Mouse (Mus musculus) neural tube, embryonic 11.5 days (tissue): ENCODE data around the gene Prkcg. TPM values are rescaled to one million over a fixed set of nuclear protein-coding genes. Genes with fewer than 3 reads are reported as not detected.

Source experiments
- ATAC-seq: fragments of 200-750 bp; cut with Nextera tagmentation; 2 replicates; pipeline ENCODE4 v1.8.0; 2017; ENCODE audit warnings: moderate number of reproducible peaks, mild to moderate bottlenecking, moderate TSS enrichment, moderate library complexity; ENCODE audit not compliant: insufficient read depth, low FRiP score, low TSS enrichment
- DNase-seq: peaks from one replicate; pipeline ENCODE4 v3.0.0-alpha.2; 2015; ENCODE audit warnings: low spot score
- H3K27ac ChIP-seq: fragments of 300-500 bp; sonication (generic); 2 replicates; pipeline ENCODE4 v1.5.1; 2014; ENCODE audit warnings: low read depth, mild to moderate bottlenecking, low read length
- H3K27me3 ChIP-seq: fragments of 300-500 bp; sonication (generic); 2 replicates; pipeline ENCODE4 v1.6.1; 2014; ENCODE audit warnings: mild to moderate bottlenecking, low read length, mixed read lengths; ENCODE audit not compliant: control insufficient read depth, insufficient read depth
- H3K36me3 ChIP-seq: fragments of 300-500 bp; sonication (generic); 2 replicates; pipeline ENCODE4 v1.6.1; 2014; ENCODE audit warnings: mild to moderate bottlenecking, low read length, moderate library complexity, mixed read lengths; ENCODE audit not compliant: control insufficient read depth, insufficient read depth
- H3K4me1 ChIP-seq: fragments of 300-500 bp; sonication (generic); 2 replicates; pipeline ENCODE4 v1.6.1; 2014; ENCODE audit warnings: low read length, mixed read lengths; ENCODE audit not compliant: control insufficient read depth, insufficient read depth
- H3K4me2 ChIP-seq: fragments of 300-500 bp; sonication (generic); 2 replicates; pipeline ENCODE4 v1.6.1; 2014; ENCODE audit warnings: low read depth, mild to moderate bottlenecking, moderate library complexity
- H3K4me3 ChIP-seq: fragments of 300-500 bp; sonication (generic); 2 replicates; pipeline ENCODE4 v1.5.1; 2014; ENCODE audit warnings: low read depth, low read length
- H3K9ac ChIP-seq: fragments of 300-500 bp; sonication (generic); 2 replicates; pipeline ENCODE4 v1.6.1; 2014; ENCODE audit warnings: mild to moderate bottlenecking, low read length
- H3K9me3 ChIP-seq: fragments of 300-500 bp; sonication (generic); 2 replicates; pipeline ENCODE4 v1.6.1; 2016; ENCODE audit warnings: low read length; ENCODE audit not compliant: control insufficient read depth
- WGBS: fragments of 180-500 bp; shearing (Covaris S2); extraction: QIAGEN DNeasy Blood & Tissue Kit; methylation state at CpG from one replicate; pipeline ENCODE4 v1.1.7; 2014; 5-methylcytosine and 5-hydroxymethylcytosine counted together
- polyA plus RNA-seq: library from polyadenylated mRNA; unstranded; fragments of >200 nt; fragmentation: Nextera tagmentation; extraction: Ambion mirVana; gene quantifications from 2 replicates; pipeline ENCODE4 v1.2.1, GENCODE M21; 2014

Gene Prkcg
- polyA plus RNA-seq, 1 experiment from 2014 or later = 0.77 TPM

GRCm38 (mm10) chr7:3332619-3333521, 43.9 kb downstream of the Prkcg start, which contains the start of gene Cacng7:
TSS of gene Cacng7 (plus strand) at chr7:3332955.
- DNase-seq = peak; percentile 81
- Histone ChIP-seq H3K9ac (peak within 1 kb of the TSS; percentile 74), H3K4me2 (peak within 1 kb of the TSS; percentile 57), H3K9me3 (no peaks in the 10 kb centered on the region), H3K36me3 (no peaks in the 10 kb centered on the region), H3K27me3 (no peaks in the 10 kb centered on the region), H3K4me1 (0 out of 2 replicates have a peak, but pooled peaks cover 6% of the 10 kb centered on the region), H3K4me3 (peak within 1 kb of the TSS; percentile 71), H3K27ac (peak within 1 kb of the TSS; percentile 87)
- ATAC-seq = peak; percentile 84
- WGBS = under 1% methylated on average over 59 of the region's 65 CpGs

GRCm38 (mm10) chr7:3333542-3333941, 44.6 kb downstream of the Prkcg start:
- no peaks in the 10 kb centered on the region for H3K27me3 ChIP-seq
- H3K4me2 ChIP-seq = peak overlapping the region; percentile 57
- no peaks in the 10 kb centered on the region for H3K36me3 ChIP-seq
- H3K4me1 ChIP-seq = 0 out of 2 replicates have a peak, but pooled peaks cover 6% of the 10 kb centered on the region
- 7% methylated on average over 5 of the region's 5 CpGs for WGBS
- H3K4me3 ChIP-seq = peak overlapping the region; percentile 71
- H3K27ac ChIP-seq = no peak overlapping the region
- ATAC-seq (no peak), DNase-seq (no peak)
- H3K9ac ChIP-seq = peak overlapping the region; percentile 74
- no peaks in the 10 kb centered on the region for H3K9me3 ChIP-seq

GRCm38 (mm10) chr7:3336412-3336811, 47.4 kb downstream of the Prkcg start:
- DNase-seq (no peak), ATAC-seq (no peak)
- 79% methylated on average over 17 of the region's 17 CpGs for WGBS
- no peaks in the 10 kb centered on the region for H3K9me3 ChIP-seq
- H3K4me1 ChIP-seq = 0 out of 2 replicates have a peak, but pooled peaks cover 3% of the 10 kb centered on the region
- no peak overlapping the region for H3K9ac ChIP-seq
- H3K4me2 ChIP-seq = no peak overlapping the region
- H3K27ac ChIP-seq = no peak overlapping the region
- H3K4me3 ChIP-seq = no peak overlapping the region
- H3K27me3 ChIP-seq = no peaks in the 10 kb centered on the region
- 0 out of 2 replicates have a peak, but pooled peaks cover 2% of the 10 kb centered on the region for H3K36me3 ChIP-seq

- no peaks in the 10 kb centered on the region for H3K9me3 ChIP-seq
- no peak overlapping the region for H3K9ac ChIP-seq
- H3K36me3 ChIP-seq = 0 out of 2 replicates have a peak, but pooled peaks cover 2% of the 10 kb centered on the region
- H3K27ac ChIP-seq = no peak overlapping the region
- no peak overlapping the region for H3K4me3 ChIP-seq
- ATAC-seq (no peak), DNase-seq (no peak)
- no peak overlapping the region for H3K4me2 ChIP-seq
- WGBS = 87% methylated on average over 11 of the region's 11 CpGs
- no peaks in the 10 kb centered on the region for H3K27me3 ChIP-seq
- H3K4me1 ChIP-seq = 0 out of 2 replicates have a peak, but pooled peaks cover 3% of the 10 kb centered on the region
These were observed 49.4 kb downstream of the Prkcg start for GRCm38 (mm10) chr7:3338286-3338935.

- Histone ChIP-seq H3K27me3 (no peaks in the 10 kb centered on the region), H3K9ac (no peak overlapping the region), H3K4me1 (no peaks in the 10 kb centered on the region), H3K9me3 (no peaks in the 10 kb centered on the region), H3K27ac (no peak overlapping the region), H3K4me2 (no peak overlapping the region), H3K36me3 (0 out of 2 replicates have a peak, but pooled peaks cover 2% of the 10 kb centered on the region), H3K4me3 (no peak overlapping the region)
- 98% methylated on average over 11 of the region's 11 CpGs for WGBS
- ATAC-seq (no peak), DNase-seq (no peak)
These were observed 50.0 kb downstream of the Prkcg start for GRCm38 (mm10) chr7:3339010-3339409.

GRCm38 (mm10) chr7:3343861-3344260, 54.9 kb downstream of the Prkcg start:
- ATAC-seq (no peak), DNase-seq (no peak)
- WGBS = 92% methylated on average over 3 of the region's 3 CpGs
- no peak overlapping the region for H3K27ac ChIP-seq
- H3K4me3 ChIP-seq = no peak overlapping the region
- no peaks in the 10 kb centered on the region for H3K27me3 ChIP-seq
- no peak overlapping the region for H3K9ac ChIP-seq
- H3K36me3 ChIP-seq = peaks cover 2% of the 10 kb centered on the region
- no peak overlapping the region for H3K4me2 ChIP-seq
- H3K9me3 ChIP-seq = no peaks in the 10 kb centered on the region
- H3K4me1 ChIP-seq = no peaks in the 10 kb centered on the region

GRCm38 (mm10) chr7:3345301-3345700, 56.3 kb downstream of the Prkcg start:
- H3K4me2 ChIP-seq = no peak overlapping the region
- H3K36me3 ChIP-seq = peaks cover 2% of the 10 kb centered on the region
- no peaks in the 10 kb centered on the region for H3K4me1 ChIP-seq
- no peak overlapping the region for H3K4me3 ChIP-seq
- no peaks in the 10 kb centered on the region for H3K27me3 ChIP-seq
- H3K9ac ChIP-seq = no peak overlapping the region
- 90% methylated on average over 3 of the region's 3 CpGs for WGBS
- H3K27ac ChIP-seq = no peak overlapping the region
- ATAC-seq (no peak), DNase-seq (no peak)
- no peaks in the 10 kb centered on the region for H3K9me3 ChIP-seq

- H3K9me3 ChIP-seq = no peaks in the 10 kb centered on the region
- H3K36me3 ChIP-seq = peaks cover 4% of the 10 kb centered on the region
- H3K4me1 ChIP-seq = no peaks in the 10 kb centered on the region
- no peak for ATAC-seq
- H3K27me3 ChIP-seq = no peaks in the 10 kb centered on the region
- no peak overlapping the region for H3K4me2 ChIP-seq
- H3K27ac ChIP-seq = no peak overlapping the region
- no peak overlapping the region for H3K9ac ChIP-seq
- H3K4me3 ChIP-seq = no peak overlapping the region
- WGBS = 49% methylated on average over 20 of the region's 20 CpGs
- no peak for DNase-seq
These were observed 58.6 kb downstream of the Prkcg start for GRCm38 (mm10) chr7:3347366-3348287.
